Mouse (Mus musculus) neural tube, embryonic 14.5 days (tissue): ENCODE results near the gene Disc1. TPM values are rescaled to one million over a fixed set of nuclear protein-coding genes. Genes with fewer than 3 reads are reported as not detected.

ENCODE experiments used
- ATAC-seq: fragments of 200-750 bp; cut with Nextera tagmentation; 2 replicates; pipeline ENCODE4 v1.8.0; 2017; ENCODE audit warnings: low read depth, mild to moderate bottlenecking, moderate TSS enrichment, moderate library complexity
- H3K27ac ChIP-seq: fragments of 300-500 bp; sonication (generic); 2 replicates; pipeline ENCODE4 v1.5.1; 2014; ENCODE audit warnings: low read depth, mild to moderate bottlenecking, control low read depth, low read length, moderate library complexity, mixed read lengths
- H3K27me3 ChIP-seq: fragments of 300-500 bp; sonication (generic); 2 replicates; pipeline ENCODE4 v1.6.1; 2014; ENCODE audit warnings: low read length; ENCODE audit not compliant: control insufficient read depth, insufficient read depth
- H3K36me3 ChIP-seq: fragments of 300-500 bp; sonication (generic); 2 replicates; pipeline ENCODE4 v1.6.1; 2014; ENCODE audit warnings: low read length, mixed read lengths; ENCODE audit not compliant: control insufficient read depth, insufficient read depth
- H3K4me1 ChIP-seq: fragments of 300-500 bp; sonication (generic); 2 replicates; pipeline ENCODE4 v1.6.1; 2014; ENCODE audit warnings: low read length; ENCODE audit not compliant: control insufficient read depth, insufficient read depth
- H3K4me2 ChIP-seq: fragments of 300-500 bp; sonication (generic); 2 replicates; pipeline ENCODE4 v1.6.1; 2014; ENCODE audit warnings: mild to moderate bottlenecking, low read depth, low read length, control low read depth
- H3K4me3 ChIP-seq: fragments of 300-500 bp; sonication (generic); 2 replicates; pipeline ENCODE4 v1.5.1; 2014; ENCODE audit warnings: low read depth, low read length, control low read depth, mixed read lengths
- H3K9ac ChIP-seq: fragments of 300-500 bp; sonication (generic); replicated peaks from 2 replicates; pipeline ENCODE4 v1.6.1; 2014; ENCODE audit warnings: low read depth, mild to moderate bottlenecking, control low read depth, low read length, mixed read lengths
- H3K9me3 ChIP-seq: fragments of 300-500 bp; sonication (generic); 2 replicates; pipeline ENCODE4 v1.6.1; 2016; ENCODE audit warnings: low read length; ENCODE audit not compliant: control insufficient read depth
- WGBS: fragments of 180-500 bp; shearing (Covaris S2); extraction: QIAGEN DNeasy Blood & Tissue Kit; methylation state at CpG from one replicate; pipeline ENCODE4 v1.1.7; 2014; 5-methylcytosine and 5-hydroxymethylcytosine counted together
- polyA plus RNA-seq: library from polyadenylated mRNA; unstranded; fragments of >200 nt; fragmentation: Nextera tagmentation; extraction: Ambion mirVana; gene quantifications from 2 replicates; pipeline ENCODE4 v1.2.1, GENCODE M21; 2014

The Disc1 gene
- polyA plus RNA-seq, 1 experiment from 2014 or later = 1.0 TPM

- ATAC-seq = no peak
- 94% methylated on average over 4 of the region's 4 CpGs for WGBS
These were observed 121.7 kb downstream of the Disc1 start for GRCm38 (mm10) chr8:125175661-125176060.

DNA sequence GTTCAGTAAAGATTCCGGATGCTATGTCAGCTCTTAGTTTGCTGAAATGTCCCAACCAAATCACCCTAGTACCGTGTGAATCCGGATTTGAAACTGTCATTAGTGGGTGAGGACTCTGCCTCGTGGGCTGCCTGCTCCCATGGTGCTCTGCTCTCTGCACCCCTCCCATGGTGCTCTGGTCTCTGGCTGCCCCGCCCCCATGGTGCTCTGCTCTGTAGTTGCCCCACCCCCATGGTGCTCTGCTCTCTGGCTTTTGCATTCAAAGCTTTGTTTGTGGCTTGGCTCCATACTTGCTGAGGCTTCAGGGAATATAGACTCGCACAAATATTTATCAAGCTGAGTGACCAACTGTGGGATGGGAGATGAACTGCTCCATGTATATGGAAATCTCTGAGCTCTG is 123.1 kb downstream of the Disc1 start:
- ATAC-seq = no peak
- Histone ChIP-seq H3K4me1 (0 out of 2 replicates have a peak, but pooled peaks cover 3% of the 10 kb centered on the region), H3K4me2 (no peak overlapping the region), H3K9ac (no peak overlapping the region), H3K4me3 (no peak overlapping the region), H3K27ac (no peak overlapping the region), H3K9me3 (no peaks in the 10 kb centered on the region), H3K27me3 (no peaks in the 10 kb centered on the region), H3K36me3 (no peaks in the 10 kb centered on the region)
- WGBS = 86% methylated on average over 6 of the region's 6 CpGs

More at GRCm38 (mm10) chr8:125175661-125176060, 121.7 kb downstream of the Disc1 start:
- H3K9me3 ChIP-seq = no peaks in the 10 kb centered on the region
- no peak overlapping the region for H3K27ac ChIP-seq
- H3K4me1 ChIP-seq = 0 out of 2 replicates have a peak, but pooled peaks cover 3% of the 10 kb centered on the region
- no peak overlapping the region for H3K4me2 ChIP-seq
- no peak overlapping the region for H3K4me3 ChIP-seq
- H3K9ac ChIP-seq = no peak overlapping the region
- no peaks in the 10 kb centered on the region for H3K27me3 ChIP-seq
- H3K36me3 ChIP-seq = no peaks in the 10 kb centered on the region

- Histone ChIP-seq H3K9me3 (no peaks in the 10 kb centered on the region), H3K27ac (no peak overlapping the region), H3K9ac (no peak overlapping the region), H3K4me3 (no peak overlapping the region), H3K36me3 (no peaks in the 10 kb centered on the region), H3K4me2 (no peak overlapping the region), H3K4me1 (0 out of 2 replicates have a peak, but pooled peaks cover 3% of the 10 kb centered on the region), H3K27me3 (no peaks in the 10 kb centered on the region)
- ATAC-seq = no peak
- WGBS = 84% methylated on average over 8 of the region's 8 CpGs
These were observed 124.0 kb downstream of the Disc1 start for GRCm38 (mm10) chr8:125177958-125178357.

- no peaks in the 10 kb centered on the region for H3K9me3 ChIP-seq
- 20% methylated on average over 17 of the region's 17 CpGs for WGBS
- no peak overlapping the region for H3K27ac ChIP-seq
- H3K4me2 ChIP-seq = 0 out of 2 replicates have a peak overlapping the region, but pooled peaks have one; percentile 4
- H3K36me3 ChIP-seq = no peaks in the 10 kb centered on the region
- H3K4me3 ChIP-seq = no peak overlapping the region
- no peak for ATAC-seq
- no peaks in the 10 kb centered on the region for H3K4me1 ChIP-seq
- H3K27me3 ChIP-seq = no peaks in the 10 kb centered on the region
- H3K9ac ChIP-seq = no peak overlapping the region
These were observed 129.8 kb downstream of the Disc1 start for GRCm38 (mm10) chr8:125183548-125184451.

DNA sequence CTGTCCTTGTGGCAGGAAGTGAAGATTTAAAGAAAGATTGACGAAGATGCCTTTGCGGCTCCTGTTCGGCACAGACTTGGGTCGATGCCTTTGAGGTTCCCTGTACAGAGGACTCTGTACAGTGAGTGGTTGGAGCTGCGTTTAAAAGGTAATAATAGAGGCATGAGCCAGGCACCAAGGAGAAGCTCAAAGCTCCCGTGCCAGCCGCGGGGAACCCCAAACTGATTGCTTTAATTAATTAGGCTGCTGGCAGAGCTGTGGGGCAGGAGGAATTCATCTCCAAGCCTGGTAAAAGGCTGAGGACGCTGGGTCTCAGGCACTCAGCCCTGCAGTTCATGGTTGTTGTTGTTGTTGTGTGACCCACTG is 130.4 kb downstream of the Disc1 start:
- no peak overlapping the region for H3K4me3 ChIP-seq
- H3K9me3 ChIP-seq = no peaks in the 10 kb centered on the region
- H3K4me2 ChIP-seq = 0 out of 2 replicates have a peak overlapping the region, but pooled peaks have one; percentile 4
- no peaks in the 10 kb centered on the region for H3K36me3 ChIP-seq
- WGBS = 55% methylated on average over 9 of the region's 9 CpGs
- no peak overlapping the region for H3K27ac ChIP-seq
- ATAC-seq = 0 out of 2 replicates have a peak, but pooled peaks have one; percentile 14
- no peak overlapping the region for H3K9ac ChIP-seq
- no peaks in the 10 kb centered on the region for H3K4me1 ChIP-seq
- H3K27me3 ChIP-seq = no peaks in the 10 kb centered on the region

GRCm38 (mm10) chr8:125184881-125185280 is 130.9 kb downstream of the Disc1 start:
- WGBS = 64% methylated on average over 1 of the region's 1 CpGs
- H3K36me3 ChIP-seq = no peaks in the 10 kb centered on the region

DNA sequence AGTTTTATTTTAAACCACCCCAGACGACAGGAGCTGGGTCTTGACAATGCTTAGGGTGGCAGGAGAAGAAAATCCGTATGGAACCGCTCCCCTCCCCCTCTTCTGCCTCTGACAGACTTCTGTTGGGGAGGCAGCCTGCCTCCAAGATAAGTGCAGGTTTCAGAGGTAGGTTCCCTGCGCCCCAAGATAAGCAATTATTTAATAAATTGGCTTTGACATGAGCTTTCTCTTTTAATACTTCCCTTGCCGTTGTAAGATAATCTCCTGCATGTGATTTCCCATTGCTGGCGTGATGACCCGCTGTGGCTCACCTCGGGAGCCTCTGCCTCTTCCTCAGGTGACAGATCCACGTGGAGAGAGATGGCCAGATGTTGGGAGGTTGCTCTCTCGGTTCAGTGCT is 133.0 kb downstream of the Disc1 start:
- no peaks in the 10 kb centered on the region for H3K9me3 ChIP-seq
- WGBS = 36% methylated on average over 10 of the region's 10 CpGs
- H3K4me2 ChIP-seq = no peak overlapping the region
- no peaks in the 10 kb centered on the region for H3K4me1 ChIP-seq
- no peaks in the 10 kb centered on the region for H3K36me3 ChIP-seq
- H3K27me3 ChIP-seq = no peaks in the 10 kb centered on the region
- ATAC-seq = no peak
- no peak overlapping the region for H3K4me3 ChIP-seq
- H3K27ac ChIP-seq = no peak overlapping the region
- H3K9ac ChIP-seq = no peak overlapping the region

More at GRCm38 (mm10) chr8:125184881-125185280, 130.9 kb downstream of the Disc1 start:
- H3K4me2 ChIP-seq = no peak overlapping the region
- H3K27ac ChIP-seq = no peak overlapping the region
- H3K9ac ChIP-seq = no peak overlapping the region
- ATAC-seq = peak; percentile 17; the same call in 1 of the 2 replicates
- H3K9me3 ChIP-seq = no peaks in the 10 kb centered on the region
- no peak overlapping the region for H3K4me3 ChIP-seq
- H3K27me3 ChIP-seq = no peaks in the 10 kb centered on the region
- H3K4me1 ChIP-seq = no peaks in the 10 kb centered on the region

DNA sequence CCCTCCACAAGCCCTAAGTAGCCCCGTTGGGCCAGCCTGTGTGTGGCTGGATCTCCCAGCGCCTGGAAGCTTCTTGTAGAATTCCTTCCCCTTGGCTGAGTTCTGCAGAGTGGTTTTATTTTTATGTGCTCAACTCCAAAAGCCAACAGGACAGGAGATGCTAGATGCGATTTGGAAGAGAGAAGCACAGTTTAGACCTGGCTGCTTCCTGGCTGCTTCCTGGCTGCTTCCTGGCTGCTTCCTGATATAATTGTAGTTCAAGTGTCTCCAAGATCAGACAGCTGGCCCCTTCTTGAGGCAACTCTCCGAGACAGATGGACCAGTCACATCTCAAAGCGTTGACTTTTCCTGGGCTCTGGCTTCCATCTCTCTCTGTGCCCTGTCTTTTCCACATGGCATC is 139.7 kb downstream of the Disc1 start:
- H3K27me3 ChIP-seq = no peaks in the 10 kb centered on the region
- WGBS = 93% methylated on average over 5 of the region's 5 CpGs
- no peak overlapping the region for H3K27ac ChIP-seq
- no peaks in the 10 kb centered on the region for H3K9me3 ChIP-seq
- no peaks in the 10 kb centered on the region; the same call in 1 of the 2 replicates for H3K4me1 ChIP-seq
- no peak overlapping the region for H3K4me3 ChIP-seq
- H3K36me3 ChIP-seq = no peaks in the 10 kb centered on the region
- ATAC-seq = no peak
- no peak overlapping the region for H3K9ac ChIP-seq
- no peak overlapping the region for H3K4me2 ChIP-seq

GRCm38 (mm10) chr8:125195121-125195520 is 141.1 kb downstream of the Disc1 start:
- no peak for ATAC-seq
- no peak overlapping the region for H3K27ac ChIP-seq
- no peak overlapping the region for H3K4me3 ChIP-seq
- H3K9me3 ChIP-seq = no peaks in the 10 kb centered on the region
- no peak overlapping the region for H3K4me2 ChIP-seq
- H3K36me3 ChIP-seq = no peaks in the 10 kb centered on the region
- H3K4me1 ChIP-seq = no peaks in the 10 kb centered on the region; the same call in 1 of the 2 replicates
- no peak overlapping the region for H3K9ac ChIP-seq
- H3K27me3 ChIP-seq = no peaks in the 10 kb centered on the region
- WGBS = 40% methylated on average over 9 of the region's 9 CpGs
